ENCODE assay signal across 10 mouse cellular contexts in the genomic region with DNA sequence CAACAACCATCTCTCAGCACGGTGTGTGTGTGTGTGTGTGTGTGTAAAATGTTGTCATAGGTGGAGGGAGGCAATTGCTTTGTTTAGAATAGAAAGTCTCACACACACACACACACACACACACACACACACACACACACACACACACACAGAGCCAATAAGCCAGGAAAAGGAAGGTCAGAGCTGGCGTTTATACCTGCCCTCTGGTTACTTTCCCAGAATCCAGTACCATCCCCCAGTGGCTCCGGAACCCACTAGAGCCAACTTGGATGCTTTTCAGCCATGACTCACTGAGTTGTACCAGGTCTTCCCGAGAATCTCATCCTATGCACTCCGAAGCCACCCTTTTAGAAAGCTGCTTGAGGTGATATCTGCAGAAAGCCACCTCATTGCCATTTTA.
DNase-seq lines count a peak whose midpoint lies in the region; ATAC-seq lines count a peak whose summit lies in the region.
"Had no signal": no experiment of that assay in that cellular context is flagged by ENCODE, and none has a peak within 500 bp of the region (broad histone marks: within the 10 kb centered on the region; RNA-seq: fewer than 3 reads in every experiment).

No protein-coding gene starts in this region.

- H3K27ac ChIP-seq in heart, embryonic 13.5 days (replicated peaks) = 0 out of 2 replicates have a peak overlapping the region, but pooled peaks have one; percentile 12
- 0 out of 2 replicates have a peak overlapping the region, but pooled peaks have one; percentile 21 for H3K27ac ChIP-seq in lung, embryonic 16.5 days (ENCODE audit: low read length)
- no peak overlapping the region for H3K27ac ChIP-seq in forebrain, embryonic 11.5 days (ENCODE audit: low read depth, low read length)
- H3K27ac ChIP-seq: layer of hippocampus, adult 2 months; liver, embryonic 14.5 days had no signal

- ATAC-seq in heart, embryonic 13.5 days (ENCODE audit: extremely low read depth, insufficient number of reproducible peaks, low FRiP score, low TSS enrichment) = no peak
- ATAC-seq in lung, embryonic 16.5 days (ENCODE audit: low read depth) = peak; percentile 76
- ATAC-seq in forebrain, embryonic 11.5 days (replicated peaks; ENCODE audit: low FRiP score) = no peak

- peak; percentile 8 for DNase-seq in gastrocnemius, postnatal 10 days
- DNase-seq in gastrocnemius, adult 8-10 months (ENCODE audit: low spot score in 2 of 2) = no peak
- DNase-seq in adrenal gland, postnatal 25 days = peak; percentile 16
- no peak for DNase-seq in ovary, adult 18-20 months (ENCODE audit: low spot score)
- DNase-seq in forebrain, embryonic 11.5 days (ENCODE audit: low spot score) = no peak
- no peak for DNase-seq in frontal cortex, adult 2 months (ENCODE audit: extremely low spot score in 1 of 2, low spot score in 1 of 2)

- no peaks in the 10 kb centered on the region for H3K9me3 ChIP-seq in heart, embryonic 13.5 days
- H3K9me3 ChIP-seq in lung, embryonic 16.5 days (ENCODE audit: control insufficient read depth, low read length) = no peaks in the 10 kb centered on the region
- H3K9me3 ChIP-seq in forebrain, embryonic 11.5 days (ENCODE audit: control insufficient read depth, low read length) = no peaks in the 10 kb centered on the region

- no peaks in the 10 kb centered on the region for H3K27me3 ChIP-seq in heart, embryonic 13.5 days (replicated peaks)
- no peaks in the 10 kb centered on the region for H3K27me3 ChIP-seq in lung, embryonic 16.5 days (ENCODE audit: control insufficient read depth, insufficient read depth, low read depth, low read length)
- no peaks in the 10 kb centered on the region for H3K27me3 ChIP-seq in forebrain, embryonic 11.5 days (ENCODE audit: control insufficient read depth, insufficient read depth, low read length)

- no peak overlapping the region for H3K4me3 ChIP-seq in heart, embryonic 13.5 days
- no peak overlapping the region for H3K4me3 ChIP-seq in lung, embryonic 16.5 days (ENCODE audit: low read length)
- no peak overlapping the region for H3K4me3 ChIP-seq in forebrain, embryonic 11.5 days (ENCODE audit: low read depth, low read length)
- H3K4me3 ChIP-seq: layer of hippocampus, adult 2 months had no signal

- H3K4me1 ChIP-seq in heart, embryonic 13.5 days = peaks cover 49% of the 10 kb centered on the region
- peaks cover 9% of the 10 kb centered on the region for H3K4me1 ChIP-seq in lung, embryonic 16.5 days (replicated peaks; ENCODE audit: control insufficient read depth, insufficient read depth, low read length)
- H3K4me1 ChIP-seq in forebrain, embryonic 11.5 days (replicated peaks; ENCODE audit: control insufficient read depth, insufficient read depth, low read length) = peaks cover 8% of the 10 kb centered on the region; the same call in 1 of the 2 replicates

- 56% methylated on average over 5 of the region's 5 CpGs for WGBS in heart, embryonic 13.5 days
- 54% methylated on average over 5 of the region's 5 CpGs for WGBS in lung, embryonic 16.5 days
- 86% methylated on average over 5 of the region's 5 CpGs for WGBS in forebrain, embryonic 11.5 days

- H3K9ac ChIP-seq in heart, embryonic 13.5 days = no peak overlapping the region
- no peak overlapping the region for H3K9ac ChIP-seq in lung, embryonic 16.5 days (ENCODE audit: low read length)
- H3K9ac ChIP-seq in forebrain, embryonic 11.5 days (ENCODE audit: low read length) = no peak overlapping the region
- H3K9ac ChIP-seq: liver, embryonic 14.5 days had no signal

- no peaks in the 10 kb centered on the region for H3K36me3 ChIP-seq in heart, embryonic 13.5 days
- H3K36me3 ChIP-seq in lung, embryonic 16.5 days (ENCODE audit: control insufficient read depth, insufficient read depth, low read length) = no peaks in the 10 kb centered on the region
- H3K36me3 ChIP-seq in forebrain, embryonic 11.5 days (ENCODE audit: control insufficient read depth, insufficient read depth, low read length) = no peaks in the 10 kb centered on the region

- H3K4me2 ChIP-seq in heart, embryonic 13.5 days = no peak overlapping the region
- H3K4me2 ChIP-seq in lung, embryonic 16.5 days (ENCODE audit: low read depth, low read length) = no peak overlapping the region
- no peak overlapping the region for H3K4me2 ChIP-seq in forebrain, embryonic 11.5 days (ENCODE audit: low read depth, low read length, severe bottlenecking)

Comparison
In these comparisons a context has a peak if more than half of its experiments do, and no peak if none do; other contexts are left out.
1. DNase-seq: peak in gastrocnemius, postnatal 10 days (single experiment) and adrenal gland, postnatal 25 days (single experiment); none in gastrocnemius, adult 8-10 months (0 of 2), ovary, adult 18-20 months (single experiment), forebrain, embryonic 11.5 days (single experiment) and frontal cortex, adult 2 months (0 of 2).